Mouse (Mus musculus) ES-Bruce4 (cell line): Measurements from ENCODE around the gene Nrxn3.

Experiments used
- EP300 ChIP-seq: IDR thresholded peaks from 2 replicates; pipeline ENCODE4 v1.6.1; 2011; ENCODE audit warnings: low read depth, low read length; ENCODE audit not compliant: insufficient read depth
- POLR2A ChIP-seq: IDR thresholded peaks from one replicate; pipeline ENCODE4 v1.8.1; 2011; ENCODE audit warnings: low read length; ENCODE audit not compliant: insufficient read depth

GRCm38 (mm10) chr12:88841350-88841749, 118.7 kb downstream of the Nrxn3 start:
- TF ChIP-seq POLR2A (no peak), EP300 (no peak)
